Mouse (Mus musculus) midbrain, embryonic 11.5 days (tissue): Measurements from ENCODE around the gene U2af2. TPM values are rescaled to one million over a fixed set of nuclear protein-coding genes. Genes with fewer than 3 reads are reported as not detected.

Source experiments
- ATAC-seq: fragments of 200-750 bp; cut with Nextera tagmentation; 2 replicates; pipeline ENCODE4 v1.8.0; 2017; ENCODE audit warnings: moderate TSS enrichment, moderate library complexity; ENCODE audit not compliant: low FRiP score
- DNase-seq: peaks from one replicate; pipeline ENCODE4 v3.0.0; 2015; ENCODE audit warnings: low spot score; ENCODE audit errors: missing footprints
- H3K27ac ChIP-seq: fragments of 300-500 bp; sonication (generic); 2 replicates; pipeline ENCODE4 v1.5.1; 2014; ENCODE audit warnings: low read depth, low read length
- H3K27me3 ChIP-seq: fragments of 300-500 bp; sonication (generic); 2 replicates; pipeline ENCODE4 v1.6.1; 2014; ENCODE audit warnings: mild to moderate bottlenecking, low read length, moderate library complexity, mixed read lengths; ENCODE audit not compliant: control insufficient read depth, insufficient read depth
- H3K36me3 ChIP-seq: fragments of 300-500 bp; sonication (generic); 2 replicates; pipeline ENCODE4 v1.6.1; 2014; ENCODE audit warnings: mild to moderate bottlenecking, low read length, moderate library complexity, mixed read lengths; ENCODE audit not compliant: control insufficient read depth, insufficient read depth
- H3K4me1 ChIP-seq: fragments of 300-500 bp; sonication (generic); 2 replicates; pipeline ENCODE4 v1.6.1; 2014; ENCODE audit warnings: low read length; ENCODE audit not compliant: control insufficient read depth, insufficient read depth
- H3K4me2 ChIP-seq: fragments of 300-500 bp; sonication (generic); 2 replicates; pipeline ENCODE4 v1.6.1; 2014; ENCODE audit warnings: mild to moderate bottlenecking, moderate library complexity
- H3K4me3 ChIP-seq: fragments of 300-500 bp; sonication (generic); 2 replicates; pipeline ENCODE4 v1.5.1; 2014; ENCODE audit warnings: low read depth, low read length
- H3K9ac ChIP-seq: fragments of 300-500 bp; sonication (generic); 2 replicates; pipeline ENCODE4 v1.6.1; 2014; ENCODE audit warnings: low read length
- H3K9me3 ChIP-seq: fragments of 300-500 bp; sonication (generic); 2 replicates; pipeline ENCODE4 v1.6.1; 2016; ENCODE audit warnings: low read length; ENCODE audit not compliant: control insufficient read depth
- WGBS: fragments of 180-500 bp; shearing (Covaris S2); extraction: QIAGEN DNeasy Blood & Tissue Kit; methylation state at CpG from one replicate; pipeline ENCODE4 v1.1.7; 2014; 5-methylcytosine and 5-hydroxymethylcytosine counted together
- polyA plus RNA-seq: library from polyadenylated mRNA; unstranded; fragments of >200 nt; fragmentation: Nextera tagmentation; extraction: Ambion mirVana; gene quantifications from 2 replicates; pipeline ENCODE4 v1.2.1, GENCODE M21; 2014

The U2af2 gene
- polyA plus RNA-seq, 1 experiment from 2014 or later = 159 TPM

GRCm38 (mm10) chr7:5087886-5088285, 25.9 kb downstream of the U2af2 start:
- ATAC-seq (no peak), DNase-seq (no peak)
- Histone ChIP-seq H3K4me3 (no peak overlapping the region), H3K9ac (no peak overlapping the region), H3K27ac (no peak overlapping the region), H3K36me3 (peaks cover 19% of the 10 kb centered on the region), H3K9me3 (no peaks in the 10 kb centered on the region), H3K27me3 (no peaks in the 10 kb centered on the region), H3K4me1 (no peaks in the 10 kb centered on the region), H3K4me2 (no peak overlapping the region)
- WGBS = 92% methylated on average over 4 of the region's 4 CpGs

- Histone ChIP-seq H3K4me2 (no peak overlapping the region), H3K4me1 (no peaks in the 10 kb centered on the region), H3K27ac (no peak overlapping the region), H3K9ac (no peak overlapping the region), H3K9me3 (no peaks in the 10 kb centered on the region), H3K36me3 (peaks cover 25% of the 10 kb centered on the region), H3K27me3 (no peaks in the 10 kb centered on the region), H3K4me3 (no peak overlapping the region)
- WGBS = 95% methylated on average over 15 of the region's 15 CpGs
- DNase-seq = no peak
- no peak for ATAC-seq
These were observed 27.9 kb downstream of the U2af2 start for GRCm38 (mm10) chr7:5089853-5090252.

- H3K9ac ChIP-seq = no peak overlapping the region
- ATAC-seq (no peak; the same call in 1 of the 2 replicates), DNase-seq (no peak)
- no peaks in the 10 kb centered on the region for H3K27me3 ChIP-seq
- H3K27ac ChIP-seq = no peak overlapping the region
- H3K36me3 ChIP-seq = peaks cover 37% of the 10 kb centered on the region
- no peaks in the 10 kb centered on the region for H3K9me3 ChIP-seq
- H3K4me2 ChIP-seq = no peak overlapping the region
- WGBS = 92% methylated on average over 15 of the region's 15 CpGs
- H3K4me1 ChIP-seq = no peaks in the 10 kb centered on the region
- no peak overlapping the region for H3K4me3 ChIP-seq
These were observed 29.2 kb downstream of the U2af2 start for GRCm38 (mm10) chr7:5091008-5091728.

- H3K4me2 ChIP-seq = no peak overlapping the region
- H3K36me3 ChIP-seq = peaks cover 37% of the 10 kb centered on the region
- no peaks in the 10 kb centered on the region for H3K9me3 ChIP-seq
- ATAC-seq = no peak
- WGBS = 84% methylated on average over 6 of the region's 6 CpGs
- no peaks in the 10 kb centered on the region for H3K27me3 ChIP-seq
- H3K4me1 ChIP-seq = no peaks in the 10 kb centered on the region
- H3K9ac ChIP-seq = no peak overlapping the region
- no peak for DNase-seq
- H3K27ac ChIP-seq = no peak overlapping the region
- no peak overlapping the region for H3K4me3 ChIP-seq
These were observed 30.4 kb downstream of the U2af2 start for GRCm38 (mm10) chr7:5092381-5092780.

- ATAC-seq (no peak), DNase-seq (no peak)
- Histone ChIP-seq H3K36me3 (peaks cover 40% of the 10 kb centered on the region), H3K4me2 (no peak overlapping the region), H3K27ac (no peak overlapping the region), H3K4me3 (no peak overlapping the region), H3K4me1 (no peaks in the 10 kb centered on the region), H3K27me3 (no peaks in the 10 kb centered on the region), H3K9ac (no peak overlapping the region), H3K9me3 (no peaks in the 10 kb centered on the region)
- WGBS = 84% methylated on average over 21 of the region's 21 CpGs
These were observed 31.0 kb downstream of the U2af2 start for GRCm38 (mm10) chr7:5092831-5093510.

- no peak overlapping the region for H3K9ac ChIP-seq
- H3K4me1 ChIP-seq = no peaks in the 10 kb centered on the region
- H3K27ac ChIP-seq = no peak overlapping the region
- H3K4me2 ChIP-seq = no peak overlapping the region
- peaks cover 23% of the 10 kb centered on the region for H3K36me3 ChIP-seq
- DNase-seq (no peak), ATAC-seq (no peak)
- no peak overlapping the region for H3K4me3 ChIP-seq
- no peaks in the 10 kb centered on the region for H3K27me3 ChIP-seq
- WGBS = 99% methylated on average over 5 of the region's 5 CpGs
- H3K9me3 ChIP-seq = no peaks in the 10 kb centered on the region
These were observed 36.8 kb downstream of the U2af2 start for GRCm38 (mm10) chr7:5098769-5099168.

- WGBS = 93% methylated on average over 3 of the region's 3 CpGs
- Histone ChIP-seq H3K9me3 (no peaks in the 10 kb centered on the region), H3K27me3 (no peaks in the 10 kb centered on the region), H3K4me2 (no peak overlapping the region), H3K9ac (no peak overlapping the region), H3K27ac (no peak overlapping the region), H3K4me3 (no peak overlapping the region), H3K4me1 (no peaks in the 10 kb centered on the region), H3K36me3 (peaks cover 17% of the 10 kb centered on the region)
- ATAC-seq = no peak
- no peak for DNase-seq
These were observed 37.9 kb downstream of the U2af2 start for GRCm38 (mm10) chr7:5099796-5100195.

- Histone ChIP-seq H3K27ac (no peak overlapping the region), H3K9me3 (no peaks in the 10 kb centered on the region), H3K4me1 (no peaks in the 10 kb centered on the region), H3K27me3 (no peaks in the 10 kb centered on the region), H3K9ac (no peak overlapping the region), H3K4me3 (no peak overlapping the region), H3K4me2 (no peak overlapping the region), H3K36me3 (peaks cover 5% of the 10 kb centered on the region; the same call in 1 of the 2 replicates)
- ATAC-seq = no peak
- WGBS = 90% methylated on average over 10 of the region's 10 CpGs
- DNase-seq = no peak
These were observed 39.2 kb downstream of the U2af2 start for GRCm38 (mm10) chr7:5101066-5101663.

GRCm38 (mm10) chr7:5102564-5102963, 40.6 kb downstream of the U2af2 start:
- no peaks in the 10 kb centered on the region for H3K9me3 ChIP-seq
- no peak overlapping the region for H3K27ac ChIP-seq
- no peaks in the 10 kb centered on the region for H3K4me1 ChIP-seq
- H3K4me2 ChIP-seq = no peak overlapping the region
- DNase-seq (no peak), ATAC-seq (no peak)
- H3K27me3 ChIP-seq = no peaks in the 10 kb centered on the region
- no peak overlapping the region for H3K4me3 ChIP-seq
- H3K9ac ChIP-seq = no peak overlapping the region
- 86% methylated on average over 2 of the region's 2 CpGs for WGBS
- H3K36me3 ChIP-seq = peaks cover under 1% of the 10 kb centered on the region; the same call in 1 of the 2 replicates
